Mouse (Mus musculus) embryonic fibroblast, embryonic 13.5 days (primary cell): ENCODE measurements around the gene Unc5c. TPM values are rescaled to one million over a fixed set of nuclear protein-coding genes. Genes with fewer than 3 reads are reported as not detected.

Experiments
- H3K27ac ChIP-seq: 2 replicates; pipeline ENCODE4 v1.5.1; 2012; ENCODE audit warnings: low read length, control low read depth, inconsistent platforms; ENCODE audit not compliant: insufficient read depth
- H3K4me1 ChIP-seq: 2 replicates; pipeline ENCODE4 v1.6.1; 2011; ENCODE audit warnings: low read length; ENCODE audit not compliant: control insufficient read depth, insufficient read depth
- H3K4me3 ChIP-seq: 2 replicates; pipeline ENCODE4 v1.5.1; 2011; ENCODE audit warnings: mild to moderate bottlenecking, control low read depth, low read length; ENCODE audit not compliant: insufficient read depth
- CTCF ChIP-seq: IDR thresholded peaks from 2 replicates; pipeline ENCODE4 v1.5.1; 2011; ENCODE audit warnings: mild to moderate bottlenecking, control low read depth, low read length, moderate library complexity, borderline replicate concordance; ENCODE audit not compliant: insufficient read depth
- POLR2A ChIP-seq: IDR thresholded peaks from 2 replicates; pipeline ENCODE4 v1.6.1; 2011; ENCODE audit warnings: low read depth, mild to moderate bottlenecking, control low read depth, low read length, moderate library complexity
- polyA plus RNA-seq: library from polyadenylated mRNA; stranded (reverse); fragments of >200 nt; gene quantifications from 2 replicates; pipeline ENCODE4 v1.2.4, GENCODE M21; 2011; ENCODE audit warnings: low read depth; ENCODE audit not compliant: missing spikeins, insufficient read length

The Unc5c gene
- polyA plus RNA-seq, 1 experiment, result 23.8 TPM

DNA sequence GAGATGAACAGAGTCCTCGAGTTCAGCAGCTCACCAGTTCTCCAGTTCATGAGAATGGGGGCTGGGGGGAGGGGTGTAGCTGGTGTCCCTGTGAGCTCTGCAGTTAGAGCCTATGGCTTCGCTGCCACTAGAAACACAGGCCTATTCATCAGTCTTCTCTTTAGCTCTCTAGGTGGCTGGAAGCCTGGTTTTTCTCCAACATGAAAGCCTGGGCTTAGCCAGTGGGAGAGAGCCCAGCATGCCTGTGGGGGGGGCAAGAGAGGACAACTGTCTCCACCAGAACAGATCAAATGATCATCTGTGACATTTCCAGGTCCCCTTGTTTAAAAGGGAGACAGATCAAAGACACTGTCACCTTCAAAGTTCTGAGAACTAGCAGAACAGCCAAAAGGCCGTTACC lies 84.6 kb downstream of the Unc5c start:
- Histone ChIP-seq H3K4me3 (no peak overlapping the region), H3K4me1 (no peaks in the 10 kb centered on the region; the same call in 1 of the 2 replicates), H3K27ac (no peak overlapping the region)
- TF ChIP-seq POLR2A, result no peak
- no peak for TF ChIP-seq CTCF

DNA sequence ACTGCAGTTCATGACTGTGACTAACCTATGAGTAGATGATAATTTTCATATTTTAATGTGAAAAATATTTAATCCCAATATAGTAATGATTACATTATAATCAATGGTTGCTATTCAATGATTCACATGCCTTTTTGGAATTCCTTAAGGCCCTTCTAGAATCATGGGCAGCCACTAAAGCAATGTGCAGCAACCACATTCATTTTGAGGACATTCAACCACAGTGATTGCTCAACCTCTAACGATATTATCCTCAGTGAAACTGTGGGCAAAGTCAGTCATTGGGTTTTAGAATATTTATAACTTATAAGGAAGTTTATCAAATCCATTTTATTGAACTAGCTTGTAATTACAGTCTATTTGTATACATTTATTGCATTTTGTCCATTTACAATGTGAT lies 87.9 kb downstream of the Unc5c start:
- Histone ChIP-seq H3K27ac (no peak overlapping the region), H3K4me3 (no peak overlapping the region), H3K4me1 (0 out of 2 replicates have a peak, but pooled peaks cover 2% of the 10 kb centered on the region)
- TF ChIP-seq CTCF (no peak), POLR2A (no peak)

- no peak overlapping the region for H3K4me3 ChIP-seq
- 0 out of 2 replicates have a peak, but pooled peaks cover 2% of the 10 kb centered on the region for H3K4me1 ChIP-seq
- TF ChIP-seq CTCF (no peak), POLR2A (no peak)
- no peak overlapping the region for H3K27ac ChIP-seq
These were observed 92.1 kb downstream of the Unc5c start for GRCm38 (mm10) chr3:141557072-141557471.

- Histone ChIP-seq H3K4me3 (no peak overlapping the region), H3K27ac (no peak overlapping the region; the same call in 1 of the 2 replicates)
These were observed 110.2 kb downstream of the Unc5c start for GRCm38 (mm10) chr3:141575076-141575688.

DNA sequence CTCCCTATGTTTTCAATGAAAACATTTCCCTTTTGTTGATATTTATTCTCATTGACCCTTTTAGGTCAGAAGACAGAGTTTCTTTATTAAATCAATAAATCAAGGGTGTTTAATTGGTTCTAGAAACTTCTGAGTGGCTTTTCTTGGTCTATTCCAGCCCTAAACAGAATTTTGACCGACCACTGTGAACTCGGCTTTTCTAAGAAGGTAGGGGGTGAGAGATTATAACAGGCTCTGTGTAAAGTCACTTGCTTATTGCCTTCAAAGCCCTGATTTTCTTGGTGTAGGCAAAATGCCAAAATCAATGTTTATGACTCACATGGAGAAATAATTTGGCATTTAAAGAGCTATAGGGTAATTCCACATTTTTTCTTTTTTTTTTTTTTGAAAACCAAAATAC lies 112.4 kb downstream of the Unc5c start:
- TF ChIP-seq POLR2A (no peak), CTCF (no peak)
- Histone ChIP-seq H3K27ac (no peak overlapping the region), H3K4me1 (no peaks in the 10 kb centered on the region), H3K4me3 (no peak overlapping the region)

More at GRCm38 (mm10) chr3:141575076-141575688, 110.2 kb downstream of the Unc5c start:
- H3K4me1 ChIP-seq, result no peaks in the 10 kb centered on the region
- TF ChIP-seq CTCF (no peak), POLR2A (no peak)

GRCm38 (mm10) chr3:141581190-141581891 lies 116.3 kb downstream of the Unc5c start:
- Histone ChIP-seq H3K4me3 (no peak overlapping the region), H3K4me1 (no peaks in the 10 kb centered on the region), H3K27ac (no peak overlapping the region)
- no peak for TF ChIP-seq POLR2A
- no peak for TF ChIP-seq CTCF

- Histone ChIP-seq H3K4me1 (no peaks in the 10 kb centered on the region), H3K4me3 (no peak overlapping the region), H3K27ac (no peak overlapping the region)
- TF ChIP-seq POLR2A, result no peak
- no peak for TF ChIP-seq CTCF
These were observed 116.8 kb downstream of the Unc5c start for GRCm38 (mm10) chr3:141581892-141582214.

- H3K27ac ChIP-seq, result no peak overlapping the region
- TF ChIP-seq CTCF (no peak), POLR2A (no peak)
- H3K4me3 ChIP-seq, result no peak overlapping the region
- no peaks in the 10 kb centered on the region for H3K4me1 ChIP-seq
These were observed 118.2 kb downstream of the Unc5c start for GRCm38 (mm10) chr3:141583180-141583579.

GRCm38 (mm10) chr3:141589392-141590012 lies 124.5 kb downstream of the Unc5c start:
- Histone ChIP-seq H3K4me3 (no peak overlapping the region), H3K4me1 (no peaks in the 10 kb centered on the region), H3K27ac (no peak overlapping the region)
- TF ChIP-seq CTCF (no peak), POLR2A (no peak)

GRCm38 (mm10) chr3:141593249-141593648 lies 128.2 kb downstream of the Unc5c start:
- Histone ChIP-seq H3K4me3 (no peak overlapping the region), H3K27ac (no peak overlapping the region), H3K4me1 (no peaks in the 10 kb centered on the region; the same call in 1 of the 2 replicates)
- TF ChIP-seq POLR2A (no peak), CTCF (no peak)
